Mouse (Mus musculus) ES-Bruce4 (cell line): ENCODE measurements around the gene Zfp239. TPM values are rescaled to one million over a fixed set of nuclear protein-coding genes. Genes with fewer than 3 reads are reported as not detected.
"Not testable (repeated sequence)": the region's sequence is repeated elsewhere in the genome, so short reads cannot be mapped to it uniquely, and the experiment has no call there.

Experiments
- H3K27ac ChIP-seq: 2 replicates; pipeline ENCODE4 v1.5.1; 2012; ENCODE audit warnings: low read length, inconsistent platforms; ENCODE audit not compliant: insufficient read depth
- H3K27me3 ChIP-seq: 2 replicates; pipeline ENCODE4 v1.6.1; 2012; ENCODE audit warnings: mild to moderate bottlenecking, low read length, inconsistent platforms; ENCODE audit not compliant: control insufficient read depth, poor library complexity, insufficient read depth, severe bottlenecking
- H3K36me3 ChIP-seq: 2 replicates; pipeline ENCODE4 v1.6.1; 2012; ENCODE audit warnings: inconsistent platforms, mild to moderate bottlenecking, low read length, moderate library complexity; ENCODE audit not compliant: control insufficient read depth, poor library complexity, insufficient read depth, severe bottlenecking
- H3K4me1 ChIP-seq: one replicate; pipeline ENCODE4 v1.8.1; 2011; ENCODE audit warnings: low read length; ENCODE audit not compliant: control insufficient read depth, insufficient read depth
- H3K4me3 ChIP-seq: 2 replicates; pipeline ENCODE4 v1.5.1; 2011; ENCODE audit warnings: low read depth, mild to moderate bottlenecking, low read length
- H3K9ac ChIP-seq: 2 replicates; pipeline ENCODE4 v1.6.1; 2012; ENCODE audit warnings: low read depth, mild to moderate bottlenecking, inconsistent platforms; ENCODE audit not compliant: poor library complexity, severe bottlenecking
- H3K9me3 ChIP-seq: replicated peaks from 2 replicates; pipeline ENCODE4 v1.6.1; 2012; ENCODE audit warnings: mild to moderate bottlenecking, low read length, inconsistent platforms; ENCODE audit not compliant: control insufficient read depth, poor library complexity, insufficient read depth, severe bottlenecking
- CTCF ChIP-seq: IDR thresholded peaks from one replicate; pipeline ENCODE4 v1.8.1; 2011; ENCODE audit warnings: low read depth, low read length
- EP300 ChIP-seq: IDR thresholded peaks from 2 replicates; pipeline ENCODE4 v1.6.1; 2011; ENCODE audit warnings: low read depth, low read length; ENCODE audit not compliant: insufficient read depth
- POLR2A ChIP-seq: IDR thresholded peaks from one replicate; pipeline ENCODE4 v1.8.1; 2011; ENCODE audit warnings: low read length; ENCODE audit not compliant: insufficient read depth
- polyA plus RNA-seq: library from polyadenylated mRNA; stranded (reverse); fragments of >200 nt; gene quantifications from 2 replicates; pipeline ENCODE4 v1.2.4, GENCODE M21; 2011; ENCODE audit warnings: low read depth; ENCODE audit not compliant: missing spikeins, insufficient read depth, insufficient read length

Gene Zfp239
- polyA plus RNA-seq, 1 experiment: 9.4 TPM

GRCm38 (mm10) chr6:117871034-117871433 is 9.1 kb downstream of the Zfp239 start:
- TF ChIP-seq EP300 (no peak), POLR2A (no peak), CTCF (no peak)
- H3K27ac ChIP-seq: no peak overlapping the region
- H3K27me3 ChIP-seq: no peaks in the 10 kb centered on the region
- no peaks in the 10 kb centered on the region for H3K9me3 ChIP-seq
- H3K36me3 ChIP-seq: no peaks in the 10 kb centered on the region
- peak overlapping the region; percentile 74 for H3K4me3 ChIP-seq
- peak overlapping the region; percentile 42 for H3K9ac ChIP-seq
- H3K4me1 ChIP-seq: no peaks in the 10 kb centered on the region

GRCm38 (mm10) chr6:117873450-117873849 is 11.6 kb downstream of the Zfp239 start:
- H3K27ac ChIP-seq, H3K36me3 ChIP-seq, H3K4me1 ChIP-seq: not testable (repeated sequence)

GRCm38 (mm10) chr6:117874621-117875281 is 12.9 kb downstream of the Zfp239 start:
- no peaks in the 10 kb centered on the region for H3K36me3 ChIP-seq
- H3K9me3 ChIP-seq: no peaks in the 10 kb centered on the region
- H3K4me3 ChIP-seq: no peak overlapping the region
- no peak overlapping the region for H3K27ac ChIP-seq
- no peak overlapping the region for H3K9ac ChIP-seq
- H3K4me1 ChIP-seq: no peaks in the 10 kb centered on the region
- TF ChIP-seq POLR2A: no peak
- TF ChIP-seq CTCF: no peak
- TF ChIP-seq EP300: no peak
- no peaks in the 10 kb centered on the region for H3K27me3 ChIP-seq

More at GRCm38 (mm10) chr6:117873450-117873849, 11.6 kb downstream of the Zfp239 start:
- not testable (repeated sequence) for H3K9me3 ChIP-seq, H3K9ac ChIP-seq, H3K4me3 ChIP-seq, H3K27me3 ChIP-seq

- H3K9ac ChIP-seq: peak overlapping the region; percentile 69
- H3K9me3 ChIP-seq: no peaks in the 10 kb centered on the region
- peak overlapping the region; percentile 75 for H3K4me3 ChIP-seq
- H3K4me1 ChIP-seq: peaks cover 1% of the 10 kb centered on the region
- TF ChIP-seq CTCF: no peak
- TF ChIP-seq POLR2A: peak; percentile 6
- no peaks in the 10 kb centered on the region for H3K27me3 ChIP-seq
- H3K36me3 ChIP-seq: no peaks in the 10 kb centered on the region
- peak overlapping the region; percentile 89 for H3K27ac ChIP-seq
These were observed 17.0 kb downstream of the Zfp239 start for GRCm38 (mm10) chr6:117878700-117879407.

- peak; percentile 52; the same call in 1 of the 2 replicates for TF ChIP-seq EP300
- TF ChIP-seq POLR2A: peak; percentile 25
- TF ChIP-seq CTCF: peak; percentile 97
- Histone ChIP-seq H3K36me3 (no peaks in the 10 kb centered on the region), H3K9me3 (no peaks in the 10 kb centered on the region), H3K27ac (peak overlapping the region; percentile 89), H3K27me3 (no peaks in the 10 kb centered on the region), H3K9ac (peak overlapping the region; percentile 69), H3K4me3 (peak overlapping the region; percentile 81), H3K4me1 (peaks cover 1% of the 10 kb centered on the region)
These were observed 17.7 kb downstream of the Zfp239 start for GRCm38 (mm10) chr6:117879408-117880115.

GRCm38 (mm10) chr6:117880394-117880838 is 18.5 kb downstream of the Zfp239 start:
- H3K4me3 ChIP-seq: no peak overlapping the region; the same call in 1 of the 2 replicates

More at GRCm38 (mm10) chr6:117880394-117880838, 18.5 kb downstream of the Zfp239 start:
- Histone ChIP-seq H3K36me3 (no peaks in the 10 kb centered on the region), H3K27me3 (no peaks in the 10 kb centered on the region), H3K9me3 (no peaks in the 10 kb centered on the region), H3K27ac (peak overlapping the region; percentile 94), H3K9ac (peak overlapping the region; percentile 69), H3K4me1 (peaks cover 1% of the 10 kb centered on the region)
- TF ChIP-seq POLR2A (no peak), CTCF (no peak), EP300 (no peak)
